Mouse (Mus musculus) heart, postnatal 10 days (tissue): ENCODE measurements around the gene Trap1. TPM values are rescaled to one million over a fixed set of nuclear protein-coding genes. Genes with fewer than 3 reads are reported as not detected.
"Not testable (repeated sequence)": the region's sequence is repeated elsewhere in the genome, so short reads cannot be mapped to it uniquely, and the experiment has no call there.

Source experiments
- DNase-seq, 2 experiments: peaks; one replicate each; pipeline ENCODE4 v3.0.0; 2021
- intact Hi-C: fragments of 180-260 bp; cut with DNase I; formaldehyde crosslinking; loops from one replicate; pipeline ENCODE4 v1.15.1; 2025
- total RNA-seq, 2 experiments: library from RNA; stranded (reverse); gene quantifications; 2 replicates each; pipeline ENCODE4 v1.2.3; 2021

Gene Trap1
- total RNA-seq, 2 experiments from 2014 or later, result 154 to 164 TPM

DNA sequence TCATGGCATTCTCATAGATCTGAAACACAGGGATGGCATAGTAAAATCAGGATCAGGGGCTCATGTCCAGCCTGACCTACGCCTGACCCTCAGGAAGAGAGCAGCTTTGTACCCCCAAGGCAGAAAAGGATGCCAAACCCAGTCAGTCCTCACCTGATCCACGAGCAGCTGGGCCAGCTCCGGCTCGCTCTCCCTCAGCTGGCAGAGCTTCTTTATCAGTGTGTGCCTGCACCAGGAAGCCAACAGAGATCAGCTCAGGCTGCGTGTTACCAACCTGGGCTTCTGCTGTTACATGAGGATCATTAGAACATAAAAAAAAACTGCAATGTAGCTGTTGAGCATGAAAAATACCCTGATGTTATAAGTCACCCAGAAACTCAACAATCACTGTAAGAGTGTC is 37.4 kb downstream of the Trap1 start:
- DNase-seq, result no peak
- intact Hi-C loops, result no loop called here

DNA sequence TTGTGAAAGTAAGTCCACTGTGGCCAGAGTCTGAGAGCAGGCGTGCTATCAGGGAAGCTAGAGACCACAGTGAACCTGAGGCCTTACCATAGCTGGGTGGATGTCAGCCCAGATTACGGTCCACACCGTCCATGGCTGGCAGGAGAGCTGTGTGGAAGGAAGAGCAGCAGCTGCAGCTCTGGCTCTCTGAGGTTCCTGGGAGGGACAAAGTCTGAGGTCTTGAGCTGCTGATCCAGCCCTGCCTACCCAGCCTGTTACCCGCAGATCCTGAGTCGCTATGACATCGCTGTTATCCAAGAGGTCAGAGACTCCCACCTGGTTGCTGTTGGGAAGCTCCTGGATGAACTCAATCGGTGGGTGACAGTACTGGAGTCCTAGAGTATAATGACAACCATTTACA is 39.9 kb downstream of the Trap1 start:
- no peak for DNase-seq
- intact Hi-C loops, result no loop called here

DNA sequence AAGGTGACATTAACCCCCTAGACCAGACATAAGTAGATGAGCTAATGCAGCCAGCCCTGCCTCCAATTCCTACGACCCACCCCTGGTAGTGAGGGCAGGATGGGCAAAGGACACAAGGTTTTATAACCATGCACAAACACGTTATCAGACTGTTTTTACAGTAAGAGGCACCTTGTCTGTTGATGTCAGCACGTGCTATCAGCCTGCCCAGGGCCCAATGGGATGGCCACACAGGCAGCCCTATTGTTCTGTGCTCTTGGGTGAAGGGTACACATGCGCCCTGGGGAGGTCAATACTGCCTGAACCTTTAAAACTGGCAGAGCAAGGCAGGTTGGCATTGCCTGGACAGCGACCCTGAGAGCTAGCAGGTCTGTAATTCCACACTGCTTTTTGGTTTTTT is 40.8 kb downstream of the Trap1 start, which contains the start of gene Dnase1:
Gene Dnase1 (plus strand): TSS at position 136 of the 400 bp plus-strand sequence.
- no peak for DNase-seq
- intact Hi-C loops, result no loop called here

GRCm38 (mm10) chr16:4035575-4035974 is 42.1 kb downstream of the Trap1 start:
- intact Hi-C loops, result no loop called here
- DNase-seq, result no peak

- DNase-seq, result no peak
- intact Hi-C loops, result no loop called here
These were observed 43.2 kb downstream of the Trap1 start for GRCm38 (mm10) chr16:4034476-4034875.

DNA sequence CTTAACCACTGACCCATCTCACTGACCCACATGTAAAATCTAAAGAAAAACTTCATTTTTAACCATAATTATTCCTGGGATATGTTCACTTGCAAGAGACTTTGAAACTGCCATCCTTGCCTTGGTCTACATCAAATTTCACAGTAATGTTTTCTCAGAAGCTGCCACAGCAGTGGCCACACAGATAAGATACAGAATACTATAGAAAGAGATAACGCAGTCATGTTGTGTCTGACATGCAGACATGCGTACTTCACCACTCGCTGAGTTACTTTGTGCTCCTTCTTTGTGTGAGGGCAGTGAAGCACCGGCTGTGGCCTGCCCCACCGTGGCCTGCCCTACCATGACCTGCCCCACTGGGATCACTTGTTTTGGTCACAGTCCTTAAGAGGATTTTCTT is 43.7 kb downstream of the Trap1 start:
- intact Hi-C loops, result no loop called here
- DNase-seq, result no peak

- no peak for DNase-seq
These were observed 45.3 kb downstream of the Trap1 start for GRCm38 (mm10) chr16:4032341-4032748.

DNA sequence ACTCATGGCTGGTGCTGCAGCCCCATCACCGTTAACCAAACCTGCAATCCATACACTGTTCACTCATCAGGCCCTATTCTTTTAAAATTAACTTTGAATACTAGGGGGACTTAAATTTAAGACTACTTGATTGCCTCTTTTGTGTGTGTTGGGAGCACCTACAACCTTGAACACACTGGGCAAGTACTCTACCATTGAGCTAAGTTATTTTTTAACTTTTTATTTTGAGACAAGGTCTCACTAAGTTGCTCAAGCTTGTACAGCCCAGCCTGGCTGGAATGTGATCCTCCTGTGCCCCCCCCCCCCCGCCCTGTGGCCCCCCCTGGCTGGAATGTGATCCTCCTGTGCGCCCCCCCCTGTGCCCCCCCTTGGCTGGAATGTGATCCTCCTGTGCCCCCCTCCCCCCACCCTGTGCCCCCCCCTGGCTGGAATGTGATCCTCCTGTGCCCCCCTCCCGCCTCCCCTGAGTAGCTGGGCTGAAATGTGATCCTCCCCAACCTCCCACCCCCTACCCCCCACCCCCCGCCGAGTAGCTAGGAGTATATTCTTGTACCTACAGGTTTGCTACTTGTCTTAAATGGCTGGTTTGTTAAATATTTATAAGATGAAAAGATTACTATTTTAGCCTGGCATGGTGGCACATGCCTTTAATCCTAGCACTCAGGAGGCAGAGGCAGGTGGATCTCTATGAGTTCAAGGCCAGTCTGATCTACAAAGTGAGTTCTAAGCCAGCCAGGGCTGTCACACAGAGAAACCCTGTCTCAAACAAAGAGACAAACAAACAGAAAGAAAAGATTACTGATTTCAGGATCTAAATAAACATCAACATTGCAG is 46.0 kb downstream of the Trap1 start:
- intact Hi-C loops, result no loop called here
- DNase-seq, result no peak

More at GRCm38 (mm10) chr16:4032341-4032748, 45.3 kb downstream of the Trap1 start:
- intact Hi-C loops, result no loop called here

GRCm38 (mm10) chr16:4030501-4030900 is 47.1 kb downstream of the Trap1 start:
- intact Hi-C loops, result no loop called here
- no peak for DNase-seq

GRCm38 (mm10) chr16:4029371-4029841 is 48.2 kb downstream of the Trap1 start:
- no peak for DNase-seq
- intact Hi-C loops, result no loop called here

DNA sequence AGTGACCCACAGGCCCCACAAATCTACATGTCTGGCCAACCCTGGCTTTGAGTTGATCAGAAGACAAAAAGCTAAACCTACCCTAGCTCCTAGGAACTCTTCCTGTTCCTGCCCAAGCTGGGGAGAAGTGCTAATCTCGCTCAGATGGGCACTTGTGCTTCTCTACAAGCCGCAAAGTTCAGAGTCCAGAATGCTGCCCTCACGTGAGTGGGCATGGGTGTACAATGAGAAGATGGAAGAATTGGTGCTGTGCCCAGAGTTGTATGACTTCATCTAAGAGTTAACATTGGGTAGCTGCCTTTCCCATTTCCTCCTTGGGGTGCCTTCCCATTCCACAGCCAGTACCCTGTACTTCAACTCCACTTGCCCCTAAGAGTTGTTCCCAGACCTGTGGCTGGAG is 50.4 kb downstream of the Trap1 start:
- intact Hi-C loops, result no loop called here

DNA sequence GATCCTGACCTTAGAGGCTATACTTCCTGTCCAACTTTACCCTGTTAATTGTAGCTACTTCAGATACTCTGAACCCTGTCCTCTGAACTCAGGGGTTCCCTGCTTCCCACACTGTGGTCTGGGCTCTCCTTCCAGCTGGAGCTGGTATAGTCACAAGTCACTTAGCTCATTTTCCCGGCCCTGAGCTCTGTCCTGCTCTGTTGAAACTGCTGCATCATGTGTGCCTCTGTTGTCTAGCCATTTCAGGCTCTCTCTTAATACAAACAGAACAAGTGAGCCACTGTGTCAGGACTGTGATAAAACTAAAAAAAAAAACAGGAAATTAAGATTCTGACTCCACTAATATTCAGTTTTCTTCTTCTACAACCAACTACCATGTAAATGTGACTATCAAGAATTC is 51.0 kb downstream of the Trap1 start:
- no peak for DNase-seq
- intact Hi-C loops, result no loop called here

More for the DNA sequence above, 50.4 kb downstream of the Trap1 start:
- DNase-seq, result no peak

- intact Hi-C loops, result no loop called here
- no peak for DNase-seq
These were observed 54.9 kb downstream of the Trap1 start for GRCm38 (mm10) chr16:4022719-4023118.

GRCm38 (mm10) chr16:4021241-4021640 is 56.4 kb downstream of the Trap1 start:
- intact Hi-C loops, result no loop called here
- DNase-seq, result no peak

DNA sequence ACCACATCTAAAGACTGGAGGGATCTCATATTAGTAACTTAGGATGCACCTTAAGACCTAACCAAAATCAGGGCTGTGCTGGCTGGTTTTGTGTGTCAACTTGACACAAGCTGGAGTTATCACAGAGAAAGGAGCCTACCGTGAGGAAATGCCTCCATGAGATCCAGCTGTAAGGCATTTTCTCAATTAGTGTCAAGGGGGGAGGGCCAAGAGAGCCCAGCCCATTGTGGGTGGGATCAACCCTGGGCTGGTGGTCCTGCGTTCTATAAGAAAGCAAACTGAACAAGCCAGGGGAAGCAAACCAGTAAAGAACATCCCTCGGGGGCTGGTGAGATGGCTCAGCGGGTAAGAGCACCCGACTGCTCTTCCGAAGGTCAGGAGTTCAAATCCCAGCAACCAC is 60.2 kb downstream of the Trap1 start:
- DNase-seq, intact Hi-C loops: not testable (repeated sequence)

GRCm38 (mm10) chr16:4016786-4017185 is 60.8 kb downstream of the Trap1 start:
- DNase-seq, intact Hi-C loops: not testable (repeated sequence)

DNA sequence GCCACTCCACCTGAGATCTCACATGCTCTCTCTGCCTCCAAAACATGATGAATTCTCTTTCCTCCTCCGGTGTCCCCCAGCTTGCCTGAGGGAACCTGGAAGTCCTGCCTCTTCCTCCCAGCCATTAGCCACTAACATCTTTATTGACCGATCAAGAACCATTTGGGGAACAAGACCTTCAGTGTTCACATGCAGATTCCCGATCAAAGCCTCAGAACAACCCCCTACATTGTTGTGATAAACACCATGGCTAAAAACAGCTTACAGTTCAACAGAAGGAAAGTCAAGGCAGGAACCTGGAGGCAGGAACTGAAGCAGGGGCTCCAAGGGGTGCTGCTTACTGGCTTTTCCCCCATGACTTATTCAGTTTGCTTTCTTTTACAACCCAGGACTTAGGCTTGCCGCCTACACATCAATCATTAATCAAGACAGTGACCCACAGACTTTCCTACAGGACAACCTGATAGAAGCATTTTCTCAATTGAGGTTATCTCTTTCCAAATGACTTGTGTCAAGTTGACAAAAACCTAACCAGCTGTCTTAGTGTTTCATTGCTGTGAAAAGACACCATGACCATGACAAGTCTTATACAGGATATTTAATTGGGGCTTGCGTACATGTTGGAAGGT is 63.5 kb downstream of the Trap1 start:
- intact Hi-C loops, result no loop called here
- DNase-seq, result no peak

DNA sequence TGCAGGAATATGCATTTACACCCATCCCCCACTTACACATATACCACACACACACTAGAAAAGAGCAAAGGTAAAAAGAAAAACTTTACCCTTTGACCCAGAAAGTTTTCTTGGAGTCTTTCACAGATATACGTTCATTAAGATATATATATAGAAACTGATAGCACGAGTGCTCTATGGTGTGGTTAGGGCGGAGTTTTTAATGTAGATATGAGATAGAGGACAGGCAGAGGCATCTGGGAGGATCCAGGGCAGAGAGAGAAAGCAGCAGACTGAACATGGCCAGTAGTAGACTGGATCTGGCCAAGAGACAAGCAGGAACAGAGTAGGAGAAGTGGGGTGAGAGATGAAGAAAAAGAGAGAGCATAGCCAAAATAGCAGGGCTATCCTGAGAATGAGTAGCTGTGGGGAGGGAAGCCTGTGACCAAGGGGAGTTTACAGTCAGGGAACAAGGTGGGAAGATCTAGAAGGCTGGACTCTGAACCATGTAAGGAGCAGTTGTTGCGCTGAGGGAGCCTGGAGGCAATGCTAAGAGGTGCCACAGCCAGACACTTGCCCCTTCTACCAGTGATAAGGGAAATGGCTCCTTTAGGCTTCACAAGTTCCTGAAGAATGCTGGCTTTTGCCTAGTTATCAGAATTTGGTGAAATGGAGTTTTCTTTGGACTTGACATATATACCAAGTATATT is 64.6 kb downstream of the Trap1 start:
- DNase-seq, result no peak
- intact Hi-C loops, result no loop called here

- intact Hi-C loops, result loop anchor here (5.0 kb wide), 2 partner anchors 96 to 156 kb away; partner anchors contain the start of genes 1700037C18Rik, Cluap1 and Zfp174
- peak; percentile 95 to 96 for DNase-seq
These were observed 73.9 kb downstream of the Trap1 start, which contains the start of gene Slx4 for GRCm38 (mm10) chr16:4003489-4004398. Gene Slx4, minus strand, starts transcription at chr16:4003770.
